Mouse (Mus musculus) embryonic facial prominence, embryonic 13.5 days (tissue): Measurements from ENCODE around the gene Slc22a19. TPM values are rescaled to one million over a fixed set of nuclear protein-coding genes. Genes with fewer than 3 reads are reported as not detected.
"Not testable (repeated sequence)": the region's sequence is repeated elsewhere in the genome, so short reads cannot be mapped to it uniquely, and the experiment has no call there.

Source experiments
- ATAC-seq: fragments of 200-750 bp; cut with Nextera tagmentation; 2 replicates; pipeline ENCODE4 v1.8.0; 2017; ENCODE audit warnings: low read depth; ENCODE audit not compliant: insufficient number of reproducible peaks, insufficient read depth, low FRiP score, low TSS enrichment
- H3K27ac ChIP-seq: fragments of 300-500 bp; sonication (generic); 2 replicates; pipeline ENCODE4 v1.5.1; 2015; ENCODE audit warnings: moderate library complexity, mild to moderate bottlenecking, inconsistent platforms
- H3K27me3 ChIP-seq: fragments of 300-500 bp; sonication (generic); 2 replicates; pipeline ENCODE4 v1.6.1; 2015; ENCODE audit warnings: mild to moderate bottlenecking, inconsistent platforms
- H3K36me3 ChIP-seq: fragments of 300-500 bp; sonication (generic); 2 replicates; pipeline ENCODE4 v1.6.1; 2015; ENCODE audit warnings: mild to moderate bottlenecking, inconsistent platforms
- H3K4me1 ChIP-seq: fragments of 300-500 bp; sonication (generic); 2 replicates; pipeline ENCODE4 v1.6.1; 2015; ENCODE audit warnings: inconsistent platforms
- H3K4me2 ChIP-seq: fragments of 300-500 bp; sonication (generic); 2 replicates; pipeline ENCODE4 v1.6.1; 2015; ENCODE audit warnings: moderate library complexity, mild to moderate bottlenecking, inconsistent platforms
- H3K4me3 ChIP-seq: fragments of 300-500 bp; sonication (generic); 2 replicates; pipeline ENCODE4 v1.5.1; 2015; ENCODE audit warnings: mild to moderate bottlenecking, inconsistent platforms
- H3K9ac ChIP-seq: fragments of 300-500 bp; sonication (generic); 2 replicates; pipeline ENCODE4 v1.6.1; 2015; ENCODE audit warnings: mild to moderate bottlenecking, inconsistent platforms
- H3K9me3 ChIP-seq: fragments of 300-500 bp; sonication (generic); 2 replicates; pipeline ENCODE4 v1.6.1; 2016; ENCODE audit warnings: inconsistent platforms
- WGBS: fragments of 180-500 bp; shearing (Covaris S2); methylation state at CpG from one replicate; pipeline ENCODE4 v1.1.7; 2015; ENCODE audit warnings: mixed read lengths; 5-methylcytosine and 5-hydroxymethylcytosine counted together
- polyA plus RNA-seq: library from polyadenylated mRNA; unstranded; fragments of >200 nt; fragmentation: Nextera tagmentation; extraction: Ambion mirVana; gene quantifications from 2 replicates; pipeline ENCODE4 v1.2.1, GENCODE M21; 2015

The Slc22a19 gene
- polyA plus RNA-seq = not detected in 2 replicates

DNA sequence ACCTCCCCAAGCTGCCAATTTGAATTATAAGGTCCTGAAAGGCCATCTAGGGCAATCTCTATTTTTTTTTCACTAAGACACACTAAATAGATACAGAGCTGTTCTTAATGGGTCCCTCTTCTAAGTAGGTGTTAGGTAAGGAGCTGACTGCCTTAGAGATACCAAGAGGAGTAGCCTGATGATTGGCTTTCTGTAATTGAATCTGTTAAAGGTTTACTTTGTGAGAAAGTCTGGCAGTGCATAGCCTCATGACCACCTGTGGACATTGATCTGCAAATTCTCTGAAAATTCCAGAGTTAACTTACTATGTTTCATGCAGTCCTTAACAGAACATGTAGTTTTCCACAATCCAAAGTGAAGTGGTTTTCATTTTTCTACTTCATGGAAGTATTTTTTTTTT, at the start of gene Slc22a19:
TSS of gene Slc22a19 (minus strand) at position 163 of the 400 bp plus-strand sequence.
- H3K27ac ChIP-seq = no peak within 1 kb of the TSS
- H3K4me3 ChIP-seq = no peak within 1 kb of the TSS
- H3K9ac ChIP-seq = no peak within 1 kb of the TSS
- ATAC-seq = no peak
- no peak within 1 kb of the TSS for H3K4me2 ChIP-seq
- no peaks in the 10 kb centered on the region for H3K4me1 ChIP-seq
- H3K36me3 ChIP-seq = no peaks in the 10 kb centered on the region
- no peaks in the 10 kb centered on the region for H3K9me3 ChIP-seq
- no peaks in the 10 kb centered on the region for H3K27me3 ChIP-seq

DNA sequence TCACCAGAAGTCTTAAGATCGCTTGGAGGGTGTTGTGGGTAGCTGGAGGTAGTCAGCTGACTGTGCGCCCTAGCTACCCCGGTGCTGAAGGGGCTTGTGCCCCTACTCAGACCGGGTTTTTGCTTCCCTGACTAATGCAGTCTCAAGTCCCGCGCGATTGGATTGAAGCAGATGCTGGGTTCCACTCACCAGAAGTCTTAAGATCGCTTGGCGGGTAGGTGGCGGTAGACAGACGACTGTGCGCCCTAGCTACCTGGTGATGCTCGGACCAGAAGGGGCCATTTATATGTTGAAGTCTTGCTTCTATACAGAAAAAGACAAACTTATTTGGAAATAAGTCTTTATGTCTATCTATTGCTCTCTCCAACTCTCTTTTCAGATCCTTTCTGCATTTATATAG, 42.3 kb upstream of the Slc22a19 start:
- not testable (repeated sequence) for ATAC-seq, H3K4me3 ChIP-seq, H3K27me3 ChIP-seq, H3K36me3 ChIP-seq, H3K4me2 ChIP-seq, H3K4me1 ChIP-seq, H3K9me3 ChIP-seq, H3K9ac ChIP-seq, H3K27ac ChIP-seq
- WGBS = 68% methylated on average over 13 of the region's 13 CpGs

GRCm38 (mm10) chr19:7729543-7729942, 18.4 kb upstream of the Slc22a19 start:
- Histone ChIP-seq H3K9ac (no peak overlapping the region), H3K27ac (no peak overlapping the region), H3K9me3 (no peaks in the 10 kb centered on the region; the same call in 1 of the 2 replicates), H3K36me3 (no peaks in the 10 kb centered on the region), H3K4me1 (no peaks in the 10 kb centered on the region), H3K27me3 (no peaks in the 10 kb centered on the region), H3K4me2 (no peak overlapping the region), H3K4me3 (no peak overlapping the region)
- ATAC-seq = no peak
- WGBS = 36% methylated on average over 1 of the region's 1 CpGs

DNA sequence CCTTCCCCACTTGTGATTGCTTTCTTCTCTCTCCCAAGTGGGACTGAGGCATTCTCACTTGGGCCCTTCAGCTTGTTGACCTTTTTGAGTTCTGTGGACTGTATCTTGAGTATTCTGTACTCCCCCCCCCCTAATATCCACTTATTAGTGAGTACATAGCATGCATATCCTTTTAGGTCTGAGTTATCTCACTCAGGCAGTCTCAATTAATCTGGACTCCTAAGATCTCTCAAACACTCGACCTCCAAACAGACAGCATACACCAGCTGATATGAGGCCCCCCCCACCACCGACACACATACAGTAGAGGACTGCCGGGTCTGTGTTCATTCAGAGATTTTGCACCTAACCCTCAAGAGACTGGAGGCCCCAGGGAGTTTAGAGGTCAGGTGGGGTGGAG, 18.0 kb downstream of the Slc22a19 start:
- 67% methylated on average over 3 of the region's 3 CpGs for WGBS
- not testable (repeated sequence) for H3K36me3 ChIP-seq, H3K4me2 ChIP-seq, H3K9ac ChIP-seq, H3K9me3 ChIP-seq, H3K27me3 ChIP-seq, H3K4me3 ChIP-seq, H3K27ac ChIP-seq, H3K4me1 ChIP-seq, ATAC-seq

- Histone ChIP-seq H3K27ac (no peak overlapping the region), H3K4me3 (no peak overlapping the region), H3K9ac (no peak overlapping the region), H3K4me1 (no peaks in the 10 kb centered on the region), H3K4me2 (no peak overlapping the region), H3K36me3 (no peaks in the 10 kb centered on the region), H3K27me3 (no peaks in the 10 kb centered on the region), H3K9me3 (no peaks in the 10 kb centered on the region)
- 88% methylated on average over 2 of the region's 2 CpGs for WGBS
- ATAC-seq = no peak
These were observed 19.9 kb downstream of the Slc22a19 start for GRCm38 (mm10) chr19:7691259-7691658.

DNA sequence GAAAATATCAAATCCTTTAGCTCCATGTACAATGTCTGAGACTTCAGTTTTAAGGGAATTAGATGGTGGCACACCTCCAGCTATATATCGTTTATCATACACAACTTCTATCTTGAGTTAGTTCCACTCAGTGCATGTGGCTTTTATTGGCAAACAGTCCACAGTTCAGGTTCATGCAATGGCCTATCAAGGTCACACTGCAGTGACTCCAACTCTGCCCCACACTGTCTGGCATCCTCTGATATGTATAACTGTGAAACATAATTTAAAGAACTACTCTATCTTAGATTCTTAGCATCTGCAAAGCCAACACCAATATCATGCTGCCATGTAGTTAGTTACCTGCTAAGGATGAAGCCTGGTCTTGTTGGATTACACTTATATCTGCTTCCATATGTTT, 23.1 kb downstream of the Slc22a19 start:
- Histone ChIP-seq H3K27ac (no peak overlapping the region), H3K4me3 (no peak overlapping the region), H3K4me1 (no peaks in the 10 kb centered on the region), H3K9me3 (no peaks in the 10 kb centered on the region), H3K27me3 (no peaks in the 10 kb centered on the region), H3K36me3 (no peaks in the 10 kb centered on the region), H3K9ac (no peak overlapping the region), H3K4me2 (no peak overlapping the region)
- no peak for ATAC-seq
- 63% methylated on average over 1 of the region's 1 CpGs for WGBS

GRCm38 (mm10) chr19:7672033-7672432, 39.1 kb downstream of the Slc22a19 start:
- Histone ChIP-seq H3K4me2 (no peak overlapping the region), H3K36me3 (no peaks in the 10 kb centered on the region), H3K9me3 (no peaks in the 10 kb centered on the region), H3K4me1 (no peaks in the 10 kb centered on the region), H3K4me3 (no peak overlapping the region), H3K9ac (no peak overlapping the region), H3K27ac (no peak overlapping the region), H3K27me3 (no peaks in the 10 kb centered on the region)
- WGBS = 0% methylated on average over 1 of the region's 1 CpGs
- no peak for ATAC-seq

GRCm38 (mm10) chr19:7648913-7649666, 62.0 kb downstream of the Slc22a19 start:
- Histone ChIP-seq H3K4me1 (no peaks in the 10 kb centered on the region), H3K4me3 (no peak overlapping the region), H3K36me3 (no peaks in the 10 kb centered on the region), H3K9ac (no peak overlapping the region), H3K27me3 (no peaks in the 10 kb centered on the region), H3K27ac (no peak overlapping the region), H3K9me3 (no peaks in the 10 kb centered on the region), H3K4me2 (no peak overlapping the region)
- 76% methylated on average over 8 of the region's 8 CpGs for WGBS
- ATAC-seq = no peak

- Histone ChIP-seq H3K4me2 (no peak overlapping the region), H3K9ac (no peak overlapping the region)
- no peak for ATAC-seq
These were observed 77.3 kb downstream of the Slc22a19 start for GRCm38 (mm10) chr19:7633786-7634185.

DNA sequence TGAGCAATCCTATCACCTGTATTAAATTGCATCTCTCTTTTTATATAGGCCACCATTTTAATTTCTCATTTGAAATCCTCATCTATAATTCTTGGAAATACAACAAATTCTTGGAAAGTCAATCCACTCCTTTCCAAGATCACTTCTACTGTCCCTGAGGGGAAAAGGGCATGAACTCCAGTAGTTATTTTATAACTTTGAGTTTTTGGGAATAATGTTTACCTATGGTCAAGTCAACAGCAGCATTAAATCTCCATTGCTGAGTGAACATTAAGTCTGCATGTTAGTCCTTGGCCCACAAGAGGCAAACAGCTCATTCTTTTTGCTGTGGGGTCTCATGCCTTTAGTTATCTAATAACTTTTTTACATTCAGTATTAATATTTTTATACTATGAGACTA, 78.1 kb downstream of the Slc22a19 start:
- Histone ChIP-seq H3K27ac (no peak overlapping the region), H3K27me3 (no peaks in the 10 kb centered on the region), H3K9ac (no peak overlapping the region), H3K4me1 (no peaks in the 10 kb centered on the region), H3K4me2 (no peak overlapping the region), H3K36me3 (no peaks in the 10 kb centered on the region), H3K4me3 (no peak overlapping the region), H3K9me3 (no peaks in the 10 kb centered on the region)
- no peak for ATAC-seq

More at GRCm38 (mm10) chr19:7633786-7634185, 77.3 kb downstream of the Slc22a19 start:
- 77% methylated on average over 1 of the region's 1 CpGs for WGBS
- no peaks in the 10 kb centered on the region for H3K4me1 ChIP-seq
- no peak overlapping the region for H3K27ac ChIP-seq
- no peaks in the 10 kb centered on the region for H3K9me3 ChIP-seq
- no peaks in the 10 kb centered on the region for H3K36me3 ChIP-seq
- H3K27me3 ChIP-seq = no peaks in the 10 kb centered on the region
- no peak overlapping the region for H3K4me3 ChIP-seq
